Mouse (Mus musculus): ENCODE data around the gene Ttc7.
A peak's percentile ranks its signal among the peaks of the same experiment; 100 is the strongest.

Gene Ttc7

DNA sequence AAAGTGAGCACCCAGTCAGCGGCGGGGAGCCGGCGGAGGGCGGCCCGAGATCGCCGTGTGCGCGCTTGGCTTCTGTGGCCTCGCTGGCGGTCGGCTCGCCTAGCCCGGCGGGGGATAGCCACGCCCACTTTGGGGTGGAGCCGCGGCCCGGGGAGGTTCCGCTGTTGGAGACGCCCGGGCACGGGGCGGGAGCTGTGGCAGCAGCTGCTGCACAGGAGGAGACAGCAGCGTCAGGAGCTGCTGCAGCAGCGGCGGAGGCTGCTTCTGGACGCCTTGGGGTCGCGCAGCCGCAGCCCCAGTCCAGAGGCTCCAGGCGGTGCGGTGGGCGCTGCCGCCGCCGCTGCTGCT, at the start of gene Ttc7:
Gene Ttc7 (plus strand): TSS at position 181 of the 348 bp plus-strand sequence.
- DNase-seq = peak; percentile 100

DNA sequence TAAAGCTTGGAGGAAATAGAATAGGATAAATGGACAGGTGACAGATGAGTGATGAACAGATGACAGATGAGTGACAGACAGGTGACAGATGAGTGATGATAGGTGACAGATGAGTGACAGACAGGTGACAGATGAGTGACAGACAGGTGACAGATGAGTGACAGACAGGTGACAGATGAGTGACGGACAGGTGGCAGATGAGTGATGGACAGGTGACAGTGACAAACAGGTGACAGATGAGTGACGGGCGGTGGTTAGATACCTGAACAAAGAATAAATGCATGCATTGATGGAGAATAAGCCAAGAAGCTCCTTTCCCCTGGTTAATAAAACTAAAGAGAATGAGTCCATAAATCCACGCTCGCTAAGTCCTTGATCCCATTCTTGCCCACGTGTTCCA, 47.7 kb upstream of the Ttc7 start:
- DNase-seq = peak; percentile 68

DNA sequence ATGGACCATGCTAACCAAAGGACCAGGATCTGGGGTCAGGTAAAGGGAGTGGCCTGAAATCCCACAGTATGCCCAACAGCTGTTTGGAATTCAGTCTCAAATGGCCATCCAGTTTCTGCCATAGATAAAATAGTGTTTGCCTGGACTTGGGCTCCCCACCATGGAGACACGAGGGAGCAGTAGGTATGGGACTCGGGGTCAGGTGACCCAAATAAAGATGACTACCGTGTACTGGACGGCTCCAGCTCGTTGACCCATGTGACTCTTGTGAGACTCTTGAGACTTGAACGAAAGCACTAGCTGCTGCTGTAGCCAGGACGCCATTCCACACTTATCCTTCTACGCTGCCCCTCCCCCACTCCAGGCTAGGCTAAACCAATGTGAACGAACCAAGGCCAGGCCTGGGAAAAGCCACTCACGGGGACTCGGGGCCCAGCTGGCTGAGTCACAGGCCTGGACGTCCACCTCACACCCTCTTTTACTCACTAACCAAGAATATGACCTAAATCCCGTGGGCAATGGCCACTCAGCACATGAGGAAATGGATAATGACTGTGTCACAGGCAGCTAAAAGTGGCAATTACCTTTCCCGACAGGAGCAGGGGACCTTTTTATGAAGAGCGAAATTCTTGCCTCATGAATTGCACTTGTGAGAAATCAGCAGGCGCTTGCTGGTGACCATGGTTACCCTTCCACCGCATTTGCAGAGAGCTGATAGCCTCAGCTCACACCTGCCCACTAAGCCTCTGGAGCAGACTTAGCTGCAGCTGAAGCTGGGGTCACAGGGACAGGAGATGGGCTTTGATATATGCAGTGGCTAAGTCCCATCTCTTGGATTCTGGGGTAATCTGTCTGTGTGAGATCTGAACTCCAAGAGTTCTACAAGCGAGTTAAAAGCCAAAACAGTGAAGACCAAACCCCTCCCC, 45.7 kb upstream of the Ttc7 start:
- DNase-seq = peak; percentile 89

DNA sequence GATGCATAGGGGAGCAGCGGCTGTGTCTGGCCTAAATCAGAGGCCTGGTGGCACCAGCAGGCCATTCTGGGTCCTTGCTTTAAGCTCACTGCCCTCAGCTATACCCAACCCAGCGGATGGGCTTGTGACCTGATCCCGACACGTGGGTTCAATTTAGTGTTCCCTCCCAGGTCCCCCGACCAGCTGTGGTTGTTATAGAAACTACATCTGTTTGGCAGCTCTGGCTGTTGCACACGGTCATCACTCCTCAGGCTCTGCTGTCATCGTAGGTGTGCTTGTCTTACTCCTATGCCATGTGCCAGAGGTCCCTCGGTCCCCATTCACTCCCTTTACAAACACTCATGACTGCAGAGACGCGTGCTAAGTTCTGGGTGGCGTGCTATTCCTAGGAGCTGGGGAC, 44.9 kb upstream of the Ttc7 start:
- peak; percentile 44 for DNase-seq

DNA sequence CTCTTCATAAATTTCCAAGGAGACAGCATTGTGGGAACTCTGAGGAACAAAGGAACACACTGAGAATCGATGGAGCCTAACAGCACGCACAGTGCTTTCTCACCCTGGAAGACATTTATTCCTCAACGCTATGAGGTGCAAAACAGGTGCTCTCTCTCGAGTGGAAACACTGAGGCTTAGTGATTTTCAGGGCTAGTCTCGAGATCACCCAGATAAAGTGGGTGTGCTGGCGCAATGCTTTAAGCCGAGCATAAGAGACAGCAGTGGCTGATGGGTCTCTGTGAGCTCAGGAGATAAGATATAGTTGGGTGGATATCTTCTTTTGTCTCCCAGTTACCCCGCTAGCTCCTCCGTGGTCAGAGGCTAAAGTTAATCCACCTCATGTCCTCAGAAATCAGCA, 36.6 kb upstream of the Ttc7 start:
- peak; percentile 64 for DNase-seq

DNA sequence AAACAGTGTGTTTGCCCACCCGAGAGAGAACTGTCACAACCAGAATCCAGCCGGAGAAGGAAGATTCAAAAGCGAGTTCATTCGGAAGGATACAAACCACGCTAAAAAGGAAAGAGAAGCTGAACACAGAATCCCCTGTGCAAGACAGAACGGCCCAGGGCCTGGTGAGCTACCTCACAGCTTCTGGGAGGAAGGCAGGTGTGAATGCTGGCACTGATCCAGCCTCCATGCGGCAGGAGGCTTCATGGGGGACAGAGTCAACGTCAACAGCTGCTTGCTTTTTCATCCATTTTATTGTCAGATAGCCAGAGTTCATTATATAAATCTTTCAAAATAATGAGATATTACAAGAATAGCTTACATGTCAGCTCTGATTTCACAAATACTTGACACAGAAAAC, 28.3 kb upstream of the Ttc7 start:
- DNase-seq = peak; percentile 88

DNA sequence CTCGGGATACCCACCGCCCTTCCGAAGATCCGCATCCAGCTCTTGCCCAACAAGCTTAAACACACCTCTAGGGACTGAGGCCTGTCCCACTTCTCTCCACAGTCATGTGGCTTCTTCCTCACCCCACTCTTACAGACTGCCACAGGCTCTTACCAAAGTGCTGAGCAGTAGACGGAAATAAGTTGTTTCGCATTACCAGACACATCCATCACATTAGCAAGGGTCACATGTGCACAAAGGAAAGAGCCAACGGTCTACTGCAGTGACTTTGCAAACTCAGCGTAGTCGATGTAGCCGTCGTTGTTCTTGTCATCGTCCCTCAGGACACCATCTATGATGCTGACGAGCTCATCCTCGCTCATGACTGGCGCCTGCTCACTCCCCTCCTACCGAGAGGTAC, 27.0 kb upstream of the Ttc7 start:
- DNase-seq = no peak

DNA sequence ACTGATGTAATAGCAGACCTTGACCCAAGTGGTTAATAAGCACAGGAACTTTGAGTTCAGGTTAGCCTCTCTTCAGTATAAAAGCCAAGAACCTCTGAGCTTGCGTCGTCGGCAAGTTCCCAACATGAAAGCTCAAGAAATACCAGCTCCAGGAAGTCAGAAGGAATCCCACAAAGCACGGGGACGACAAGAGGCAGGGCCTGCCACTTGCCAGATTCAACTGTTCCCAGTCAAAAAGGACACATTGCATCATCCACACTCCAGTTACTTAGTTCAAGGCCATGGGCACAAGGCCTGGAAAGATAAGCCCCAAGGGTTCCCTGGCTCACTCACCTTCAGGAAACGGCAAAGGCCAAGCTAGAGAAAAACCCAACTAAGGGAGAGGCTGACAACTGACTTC, 19.3 kb upstream of the Ttc7 start:
- DNase-seq = peak; percentile 94

DNA sequence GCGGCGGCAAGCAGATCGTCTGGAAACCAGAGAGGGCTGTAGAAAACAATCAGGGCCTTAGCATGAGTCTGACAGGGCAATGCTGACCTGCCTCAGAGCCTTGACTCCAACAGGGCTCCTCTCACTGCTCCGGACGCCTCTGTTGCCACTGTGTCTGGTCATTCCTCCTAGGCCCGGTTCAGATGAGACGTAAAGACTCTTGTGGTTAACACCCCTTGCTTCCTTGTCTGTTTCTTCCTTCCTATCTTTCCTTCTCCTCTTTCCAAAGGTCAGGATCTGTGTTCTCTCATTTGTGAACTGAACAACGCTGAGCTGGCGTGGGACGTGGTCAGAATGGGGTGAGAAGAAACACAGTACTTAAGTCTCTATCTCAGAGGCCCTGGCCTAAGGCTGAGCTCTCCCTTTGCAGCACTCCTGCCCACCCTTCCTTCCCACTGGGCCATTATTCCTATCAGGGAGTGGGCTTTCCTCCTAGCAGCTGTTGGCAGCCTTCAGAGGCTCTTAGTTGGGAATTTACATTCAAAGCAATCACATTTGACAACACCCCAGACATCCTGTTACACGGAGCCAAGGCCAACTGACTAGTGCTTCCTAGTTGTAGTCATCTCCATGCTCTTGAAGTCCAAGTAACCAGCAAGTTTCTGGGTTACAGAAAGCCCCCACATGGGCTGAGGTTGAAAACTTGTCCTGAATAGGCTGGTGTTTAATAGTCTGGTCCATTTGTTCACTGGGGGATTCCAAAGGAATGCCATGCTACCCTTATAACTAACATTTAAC, 18.4 kb upstream of the Ttc7 start:
- no peak for DNase-seq

DNA sequence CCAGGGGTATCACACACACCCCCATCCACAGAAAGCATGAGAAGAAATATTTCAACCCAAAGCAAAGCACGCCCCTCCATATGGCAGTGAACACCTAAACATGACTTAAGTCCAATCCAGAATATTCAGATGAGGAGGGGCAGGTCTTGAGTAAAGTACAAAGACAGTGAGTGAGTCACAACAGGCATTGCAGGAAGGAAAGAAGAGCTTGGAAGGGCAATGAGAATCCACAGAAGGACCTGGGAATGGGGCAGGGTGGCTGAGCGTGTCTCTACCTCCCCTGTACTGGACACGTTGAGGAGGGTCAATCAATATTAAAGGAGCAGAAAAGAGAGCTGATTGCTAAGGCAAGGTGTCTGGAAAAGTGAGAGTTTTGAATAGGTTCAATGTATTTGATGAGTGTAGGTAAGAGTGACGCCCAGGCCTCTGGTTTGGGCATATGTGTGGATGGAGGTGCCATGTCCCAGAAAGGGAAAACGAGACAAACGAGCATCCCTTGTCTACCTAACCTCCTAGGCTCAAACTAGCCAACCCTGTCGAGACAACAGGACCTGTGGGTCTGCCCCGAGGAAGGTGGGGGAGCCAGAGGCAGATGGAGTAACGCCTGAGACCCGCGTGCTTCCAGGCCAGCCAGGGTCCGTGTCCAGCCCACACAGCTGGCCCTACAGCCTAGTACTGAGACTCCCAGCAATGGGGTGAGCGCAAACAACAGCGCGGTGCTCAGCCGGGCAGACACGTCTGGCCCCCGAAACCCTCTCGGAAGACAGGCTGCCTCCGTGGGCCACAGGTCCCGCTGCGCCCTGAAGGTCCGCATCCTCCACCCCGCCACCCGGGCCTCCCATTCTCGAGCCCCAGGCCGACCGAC, 17.5 kb upstream of the Ttc7 start:
- no peak for DNase-seq

DNA sequence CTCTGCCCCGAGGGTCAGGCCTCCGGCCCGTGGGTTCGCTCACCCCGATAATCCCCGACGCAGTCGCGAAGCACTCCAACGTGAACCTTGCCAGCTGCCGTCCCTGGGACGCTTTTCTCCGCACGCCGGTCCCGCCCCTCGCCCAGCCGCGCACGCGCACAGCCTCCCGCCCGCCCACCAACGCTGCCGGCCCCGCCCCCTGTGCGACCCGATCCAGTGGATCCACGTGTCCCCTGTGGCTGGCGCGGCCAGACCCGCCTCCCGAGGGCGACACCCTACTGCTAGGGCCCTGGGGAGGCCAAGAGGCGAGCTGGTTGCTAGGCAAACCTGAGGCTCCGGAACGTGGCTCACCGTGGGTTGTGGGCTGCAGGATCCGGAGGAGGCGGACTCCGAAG, 16.9 kb upstream of the Ttc7 start, which contains the start of gene Mcfd2:
Gene Mcfd2 (minus strand): TSS at position 144 of the 395 bp plus-strand sequence.
- peak; percentile 100 for DNase-seq

DNA sequence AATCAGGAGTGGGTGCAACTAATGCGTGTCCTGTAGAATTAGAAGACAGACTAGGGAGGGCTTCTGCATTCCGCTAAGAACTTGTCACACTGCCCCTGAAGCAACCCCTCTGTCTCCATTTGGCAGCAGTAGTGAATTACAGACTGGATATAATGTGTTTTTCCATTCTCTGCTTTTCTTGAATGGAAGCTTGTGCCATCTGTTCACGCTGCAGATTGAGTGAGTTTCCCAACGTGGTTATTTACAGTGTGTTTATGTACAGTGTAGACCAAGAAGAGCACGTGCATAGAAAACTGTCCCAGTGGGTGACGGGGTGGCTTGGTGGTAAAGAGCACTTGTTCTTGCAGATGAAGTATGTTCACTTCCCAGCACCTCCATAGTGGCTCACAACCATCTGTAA, 13.2 kb upstream of the Ttc7 start:
- no peak for DNase-seq

DNA sequence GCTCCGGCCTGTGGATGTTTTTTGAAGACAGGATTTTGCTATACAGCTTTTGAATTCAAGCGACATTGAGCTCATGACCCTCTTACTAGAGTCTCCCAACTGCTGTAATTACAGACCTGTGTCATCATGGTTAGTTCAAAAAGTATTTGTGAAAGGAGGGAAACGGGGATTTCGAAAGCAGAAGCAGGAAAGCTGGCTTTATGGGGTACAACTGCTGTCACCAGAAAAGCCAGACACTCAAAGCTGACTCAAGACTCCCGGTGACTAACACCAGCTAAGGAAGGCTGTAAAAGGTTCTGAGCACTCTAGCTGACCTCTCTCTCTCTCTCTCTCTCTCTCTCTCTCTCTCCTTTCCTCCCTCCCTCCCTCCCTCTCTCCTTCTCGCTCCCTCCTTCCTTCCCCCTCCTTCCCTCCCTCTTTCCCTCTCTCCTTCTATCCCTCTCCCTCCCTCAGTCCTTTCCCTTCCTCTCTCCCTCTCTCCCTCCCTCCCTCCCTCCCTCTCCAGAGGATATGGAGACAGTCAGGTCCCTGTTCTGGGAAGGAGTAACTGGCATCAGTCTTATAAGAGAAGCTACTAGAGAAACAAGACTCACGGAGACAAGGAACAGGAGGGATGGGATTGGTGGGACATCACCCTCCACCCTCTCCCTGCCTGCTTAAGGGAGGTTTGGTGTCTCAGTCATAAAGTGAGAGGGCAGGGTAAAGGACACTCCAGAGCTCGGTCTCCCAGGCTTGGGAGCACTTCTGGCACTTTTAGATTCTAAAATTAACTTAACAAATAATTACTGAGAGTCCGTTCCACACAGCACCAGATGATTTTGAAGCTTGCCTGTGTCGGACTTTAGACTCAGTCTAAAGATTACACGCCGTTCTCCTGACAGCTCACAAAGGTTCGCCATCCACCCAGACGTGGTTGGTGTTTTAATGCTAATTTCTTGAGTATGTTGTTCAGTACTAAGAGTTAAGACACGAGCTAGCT, 7.0 kb upstream of the Ttc7 start:
- no peak for DNase-seq

DNA sequence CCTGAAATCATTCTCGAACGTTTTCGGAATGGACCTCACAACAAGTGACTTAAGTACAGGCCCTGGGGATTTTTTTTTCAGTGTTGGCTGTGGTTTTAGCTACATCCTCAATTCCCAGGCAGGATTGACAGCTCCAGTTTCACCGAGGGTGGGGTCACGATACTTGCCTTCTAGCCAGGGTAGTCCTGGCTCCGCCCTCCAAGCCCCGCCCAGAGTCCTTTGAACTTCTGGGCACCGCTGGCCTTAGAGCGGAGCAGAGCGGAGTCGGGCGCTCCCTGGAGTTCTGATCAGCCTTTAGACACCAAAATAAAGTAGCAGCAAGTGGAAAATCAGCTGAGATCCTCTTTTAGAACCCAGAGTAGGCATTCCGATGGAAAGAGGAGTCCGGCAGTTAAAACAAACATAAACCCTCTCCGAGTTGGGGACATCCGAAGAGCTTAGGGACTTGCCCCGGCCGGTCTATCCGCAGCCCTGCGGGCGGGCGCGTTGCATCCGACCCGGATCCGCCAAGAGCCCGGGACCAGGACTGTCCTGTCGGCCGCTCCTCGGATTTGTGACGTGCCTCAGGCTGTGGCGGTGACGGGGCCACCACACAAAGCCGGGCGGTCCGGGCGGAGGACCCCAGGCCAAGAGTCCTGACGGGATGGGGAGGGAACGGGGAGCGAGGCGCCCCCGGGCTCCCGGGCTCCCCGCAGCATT, 530 bp upstream of the Ttc7 start:
- peak; percentile 100 for DNase-seq

DNA sequence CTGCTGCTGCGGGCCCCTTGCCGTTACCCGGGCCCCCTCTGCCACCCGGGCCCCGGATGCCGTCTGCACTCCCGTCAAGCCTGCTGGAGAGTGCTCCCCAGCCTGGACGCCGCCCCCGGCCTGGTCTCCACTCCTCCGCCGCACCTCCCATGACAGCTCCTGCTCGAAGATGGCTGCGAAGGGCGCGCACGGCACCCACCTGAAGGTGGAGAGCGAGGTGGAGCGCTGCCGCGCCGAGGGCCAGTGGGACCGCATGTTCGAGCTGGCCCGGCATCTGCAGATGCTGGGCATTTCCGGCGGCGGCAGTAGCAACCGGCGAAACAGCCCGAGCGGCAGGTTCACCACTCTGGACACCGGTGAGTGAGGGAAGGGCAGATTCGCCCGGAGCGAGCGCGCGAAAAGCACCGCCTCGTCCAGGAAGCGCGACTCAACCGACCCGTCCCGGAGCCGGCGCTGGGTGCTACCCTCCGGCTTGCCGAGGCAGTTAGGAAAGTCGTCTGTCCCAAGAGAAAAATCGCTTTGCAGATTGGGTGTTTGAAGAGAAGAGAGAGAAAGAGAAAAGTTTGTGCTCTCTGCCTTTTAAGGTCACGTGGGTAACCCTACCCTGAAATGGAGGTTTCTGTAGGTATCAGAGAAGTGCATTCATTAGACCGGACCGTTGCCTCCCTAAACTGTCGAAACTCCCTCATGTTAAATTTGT, 519 bp downstream of the Ttc7 start:
- no peak for DNase-seq

DNA sequence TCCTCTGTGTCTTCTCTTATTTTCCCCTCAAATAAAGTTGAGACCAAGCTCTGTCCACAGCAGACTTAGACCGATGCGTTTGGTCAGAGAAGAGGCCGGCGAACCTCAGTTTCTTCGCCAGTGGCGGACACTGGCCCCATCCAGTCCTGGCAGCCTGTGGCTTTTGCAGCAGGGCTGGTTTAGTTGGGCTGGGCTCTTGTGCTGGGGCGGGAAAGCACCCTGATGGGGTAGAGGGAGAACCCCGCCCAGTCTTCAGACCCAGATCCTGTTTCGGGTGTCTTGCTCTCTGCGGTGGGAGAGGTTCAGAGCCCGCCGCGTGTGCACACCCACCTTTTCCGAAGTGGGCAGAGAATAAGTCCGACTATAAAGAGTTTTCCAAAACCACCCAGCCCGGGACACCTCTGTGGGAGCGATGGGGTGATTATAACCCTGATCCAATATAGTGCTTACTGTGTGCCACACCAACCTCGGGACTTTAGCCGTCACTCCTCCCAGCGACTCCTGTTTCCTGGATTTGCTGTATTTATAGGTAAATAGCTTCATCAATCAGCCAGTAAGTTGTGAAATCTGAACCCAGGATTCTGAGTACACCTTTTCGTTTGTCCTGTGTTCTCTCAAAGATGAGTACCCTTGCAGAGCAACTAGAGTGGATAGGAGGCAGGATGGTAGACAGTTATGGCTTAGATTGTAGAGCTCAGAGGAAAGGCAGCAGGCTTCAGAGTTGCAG, 1.2 kb downstream of the Ttc7 start:
- DNase-seq = peak; percentile 98

DNA sequence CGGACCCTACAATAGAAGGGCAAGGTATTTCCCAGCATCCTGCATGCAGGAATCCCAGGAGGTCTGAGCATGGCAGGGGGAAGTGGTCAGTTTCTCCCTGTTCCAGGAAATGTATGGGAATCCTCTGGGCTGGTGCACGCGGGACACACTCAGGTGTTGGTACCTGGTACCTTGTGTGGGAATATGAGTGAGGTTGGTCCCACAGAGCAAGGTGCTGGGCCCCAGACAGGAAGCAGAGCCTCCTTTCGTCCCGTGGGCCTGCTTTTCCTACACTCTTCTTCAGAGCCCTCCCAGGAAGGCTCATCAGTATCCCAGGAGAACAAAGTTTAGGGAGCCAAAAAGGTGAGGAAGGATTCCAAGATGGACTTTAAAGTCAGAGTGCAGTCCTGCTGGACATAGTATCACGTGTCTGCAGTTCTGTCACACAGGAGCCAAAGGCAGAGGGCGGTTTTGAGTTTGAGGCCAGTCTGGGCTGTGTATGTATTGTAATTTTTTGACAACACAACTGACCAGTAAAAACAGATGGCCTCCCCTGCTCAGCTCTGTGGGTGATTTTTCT, 1.9 kb downstream of the Ttc7 start:
- DNase-seq = peak; percentile 93

DNA sequence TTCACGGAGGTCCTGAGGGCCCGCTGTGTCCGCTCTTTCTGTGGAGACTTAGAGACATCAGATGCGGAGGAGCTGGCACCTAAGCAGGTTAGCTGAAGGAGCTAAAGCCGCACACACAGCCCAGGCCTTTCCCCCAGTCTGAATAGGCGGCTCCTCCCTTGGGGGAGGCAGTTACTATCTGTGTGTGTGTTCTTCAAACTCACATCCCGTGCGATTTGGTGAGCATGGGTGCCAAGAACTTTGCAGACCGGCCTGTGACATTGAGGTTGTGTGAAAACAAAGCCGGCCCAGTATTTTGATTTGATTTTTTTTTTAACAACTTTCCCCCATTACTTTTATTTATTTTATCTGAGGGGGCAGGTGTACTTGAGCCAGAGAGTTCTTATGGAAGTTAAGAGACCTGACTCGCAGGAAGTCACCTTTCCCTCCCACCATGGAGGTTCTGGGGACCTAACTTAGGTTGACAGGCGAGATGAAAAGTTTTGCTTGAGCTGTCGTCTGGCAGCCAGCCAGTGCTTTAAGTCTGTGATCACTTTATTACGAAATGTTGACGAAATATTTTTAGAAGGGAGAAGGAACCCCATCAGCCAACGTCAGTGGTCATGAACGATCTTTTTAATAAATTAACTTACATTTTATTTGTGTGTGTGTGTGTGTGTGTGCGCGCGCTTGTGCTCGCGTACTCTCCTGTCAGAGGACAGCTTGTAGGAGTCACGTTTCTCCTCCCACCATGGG, 3.2 kb downstream of the Ttc7 start:
- peak; percentile 91 for DNase-seq

Measured in heart, adult 11 months (tissue).